Mouse (Mus musculus) left cerebral cortex, adult 2 months (tissue): ENCODE data around the gene Abca1. TPM values are rescaled to one million over a fixed set of nuclear protein-coding genes. Genes with fewer than 3 reads are reported as not detected.
A peak's percentile ranks its signal among the peaks of the same experiment; 100 is the strongest.

Experiments
- DNase-seq, 2 experiments: peaks; one replicate each; pipeline ENCODE4 v3.0.0; 2021 to 2022; ENCODE audit warnings: low spot score in 2 of 2, mixed read lengths in 1 of 2; ENCODE audit errors: extremely low spot score in 1 of 2
- H3K27ac ChIP-seq: fragments of 200-600 bp; 2 replicates; pipeline ENCODE4 v1.8.1; 2022
- H3K4me3 ChIP-seq: fragments of 200-600 bp; 2 replicates; pipeline ENCODE4 v1.8.1; 2022
- CTCF ChIP-seq: fragments of 200-600 bp; IDR thresholded peaks from 2 replicates; pipeline ENCODE4 v1.8.1; 2022; ENCODE audit warnings: antibody characterized with exemption, mild to moderate bottlenecking, moderate library complexity
- intact Hi-C: fragments of 180-260 bp; cut with DNase I; formaldehyde crosslinking; loops from one replicate; pipeline ENCODE4 v1.15.1; 2025
- total RNA-seq, 2 experiments: library from RNA; stranded (reverse); gene quantifications; 2 replicates each; pipeline ENCODE4 v1.2.3; 2021

Abca1 gene
- total RNA-seq, 2 experiments from 2014 or later, result 17.0 to 19.5 TPM

DNA sequence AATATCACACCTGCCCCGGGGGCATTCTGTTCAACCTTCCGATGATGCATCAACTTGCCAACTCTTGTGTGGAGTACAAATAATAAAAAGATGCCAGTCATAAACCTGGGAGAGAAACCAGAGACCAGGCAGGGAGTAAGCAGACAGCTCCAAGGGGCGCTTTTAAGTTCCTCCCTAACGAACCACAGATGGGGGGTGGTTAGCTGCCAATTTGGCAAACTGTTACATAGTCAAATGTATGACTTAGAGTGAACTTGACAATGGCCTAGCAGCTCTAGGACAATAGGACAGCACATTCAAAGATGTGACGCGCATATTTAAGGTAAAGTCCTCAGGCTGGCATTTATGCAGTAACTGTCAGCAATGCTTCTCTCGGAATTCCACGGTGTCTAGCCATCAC lies 18.0 kb upstream of the Abca1 start:
- DNase-seq, result no peak
- intact Hi-C loops, result no loop called here
- H3K27ac ChIP-seq, result no peak overlapping the region
- no peak for TF ChIP-seq CTCF
- no peak overlapping the region for H3K4me3 ChIP-seq

DNA sequence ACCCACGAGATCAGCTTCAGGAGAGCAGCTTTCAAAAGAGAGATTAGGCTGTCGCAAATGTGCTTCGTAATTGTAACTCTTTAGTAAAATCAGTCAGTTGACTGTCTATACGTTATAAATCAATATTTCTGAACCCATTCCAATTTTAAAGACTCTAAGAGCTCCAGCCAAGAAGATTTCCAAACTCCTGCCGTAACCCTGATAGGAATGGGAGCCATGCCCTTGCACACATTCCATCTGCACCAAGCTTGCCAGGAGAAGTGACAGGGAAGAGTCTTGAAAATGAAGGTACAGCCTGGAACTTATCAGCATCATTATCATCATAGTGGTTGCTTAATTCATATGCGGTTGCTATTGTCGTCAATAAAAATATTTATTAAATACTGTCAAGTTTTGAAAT lies 15.2 kb upstream of the Abca1 start:
- H3K4me3 ChIP-seq, result no peak overlapping the region
- TF ChIP-seq CTCF, result no peak
- intact Hi-C loops, result no loop called here
- DNase-seq, result no peak
- no peak overlapping the region for H3K27ac ChIP-seq

DNA sequence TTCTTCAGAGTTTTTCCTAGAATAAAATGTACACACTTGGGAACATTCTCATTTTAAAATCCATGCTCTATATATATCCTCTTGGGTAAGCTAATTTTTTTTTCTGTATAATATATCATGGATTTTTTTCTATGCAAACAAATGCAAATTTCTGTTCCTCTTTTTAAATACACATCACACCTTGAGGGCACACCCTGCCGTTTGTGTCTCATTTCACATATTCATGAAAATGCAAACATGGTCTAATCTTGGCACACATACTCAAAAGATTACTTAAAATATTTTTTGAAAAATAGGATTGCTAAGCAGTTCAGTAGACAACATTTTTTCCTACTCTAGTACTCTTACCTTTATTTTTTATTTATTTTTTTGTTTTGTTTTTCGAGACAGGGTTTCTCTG lies 10.7 kb upstream of the Abca1 start:
- TF ChIP-seq CTCF, result no peak
- intact Hi-C loops, result no loop called here
- DNase-seq, result no peak

DNA sequence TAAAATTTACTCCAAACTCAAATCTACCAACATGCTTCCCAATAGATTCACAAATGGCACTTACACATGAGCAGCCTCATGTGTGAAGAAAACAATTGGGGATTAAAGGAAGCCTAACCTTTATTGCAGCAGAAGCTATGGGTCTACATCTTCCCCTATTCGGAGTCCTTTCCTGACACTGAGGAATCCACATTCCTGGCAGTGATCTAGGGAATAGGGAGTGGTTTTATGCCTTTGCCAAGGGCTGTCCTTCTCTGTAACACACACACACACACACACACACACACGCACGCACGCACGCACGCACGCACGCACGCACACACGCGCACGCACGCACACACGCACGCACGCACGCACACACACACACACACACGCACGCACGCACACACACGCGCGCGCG lies 5.5 kb upstream of the Abca1 start:
- intact Hi-C loops, result no loop called here
- Histone ChIP-seq H3K27ac (no peak overlapping the region), H3K4me3 (no peak overlapping the region)
- DNase-seq, result no peak
- TF ChIP-seq CTCF, result no peak

More for the DNA sequence above, 10.7 kb upstream of the Abca1 start:
- Histone ChIP-seq H3K4me3 (no peak overlapping the region), H3K27ac (no peak overlapping the region)

DNA sequence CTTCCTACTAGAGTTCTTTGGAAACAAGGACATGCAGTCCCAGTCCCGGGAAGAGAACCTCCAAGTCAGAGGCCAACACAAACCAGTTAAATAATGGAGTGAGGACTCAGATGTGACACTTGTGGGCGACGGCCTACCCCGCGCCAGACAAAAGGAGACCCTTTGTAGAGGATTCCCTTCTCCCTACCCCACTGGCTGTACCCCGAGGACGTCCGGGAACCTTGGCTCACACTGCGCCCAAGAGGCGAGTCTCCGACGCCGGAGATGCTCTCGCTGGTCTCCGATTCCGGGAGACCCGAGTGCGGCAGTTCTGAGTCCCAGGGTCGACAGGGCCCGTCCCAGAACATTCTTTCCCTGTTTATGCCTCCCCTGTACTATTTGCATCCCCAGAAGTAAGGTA lies 519 bp downstream of the Abca1 start:
- Histone ChIP-seq H3K27ac (peak overlapping the region; percentile 86), H3K4me3 (peak overlapping the region; percentile 83)
- intact Hi-C loops, result loop anchor here (2.0 to 5.0 kb wide), 3 partner anchors 37 to 196 kb away; no protein-coding TSS in a partner anchor
- peak in 1 of 2 experiments; percentile 24 for DNase-seq
- TF ChIP-seq CTCF, result no peak

DNA sequence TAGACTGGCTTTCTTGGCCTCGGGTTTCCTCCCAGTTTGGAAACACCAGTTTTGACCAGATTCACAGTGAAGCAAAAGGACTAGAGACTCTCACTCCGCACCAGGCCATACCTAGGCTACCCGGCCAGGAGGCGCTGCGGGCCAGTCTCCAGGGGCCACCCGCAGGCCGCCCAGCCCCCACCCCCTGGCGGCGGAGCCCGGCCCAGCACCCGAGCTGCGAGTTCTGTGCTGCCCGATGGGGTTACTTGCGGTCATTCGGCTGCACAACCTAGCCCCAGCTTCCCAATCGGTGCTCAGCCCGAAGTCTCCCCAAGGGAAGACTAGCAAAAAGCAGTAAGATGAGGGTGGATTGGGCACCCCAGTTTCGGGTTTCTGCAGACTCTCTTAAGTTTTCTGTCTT lies 1.1 kb downstream of the Abca1 start:
- DNase-seq, result peak; percentile 77 to 78
- intact Hi-C loops, result loop anchor here (2.0 to 5.0 kb wide), 3 partner anchors 36 to 196 kb away; no protein-coding TSS in a partner anchor

DNA sequence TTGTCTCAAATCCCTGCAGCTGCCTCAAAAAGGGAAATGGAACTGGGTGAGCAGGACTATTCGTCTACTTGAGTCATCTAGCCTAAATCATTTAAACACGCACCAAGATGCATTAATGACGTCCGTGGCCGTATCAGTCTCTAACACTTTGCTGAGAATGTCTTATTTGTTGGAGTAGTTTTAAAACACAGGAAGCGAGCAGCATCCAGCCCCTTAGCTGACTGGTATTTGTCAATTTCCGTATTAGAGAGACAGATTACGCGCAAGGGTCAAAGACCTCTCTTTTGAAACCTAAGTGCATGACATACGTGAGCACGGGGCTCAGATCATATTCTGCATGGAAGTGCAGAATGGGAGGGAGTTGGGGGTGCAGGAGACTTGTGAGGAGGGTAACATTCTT lies 4.2 kb downstream of the Abca1 start:
- intact Hi-C loops, result loop anchor here (5.0 kb wide), 1 partner anchor 33 kb away; no protein-coding TSS in a partner anchor
- no peak for DNase-seq
- no peak overlapping the region for H3K4me3 ChIP-seq
- H3K27ac ChIP-seq, result no peak overlapping the region
- TF ChIP-seq CTCF, result no peak

More for the DNA sequence above, 1.1 kb downstream of the Abca1 start:
- peak; percentile 90 for TF ChIP-seq CTCF
- H3K4me3 ChIP-seq, result peak overlapping the region; percentile 83
- H3K27ac ChIP-seq, result peak overlapping the region; percentile 86

DNA sequence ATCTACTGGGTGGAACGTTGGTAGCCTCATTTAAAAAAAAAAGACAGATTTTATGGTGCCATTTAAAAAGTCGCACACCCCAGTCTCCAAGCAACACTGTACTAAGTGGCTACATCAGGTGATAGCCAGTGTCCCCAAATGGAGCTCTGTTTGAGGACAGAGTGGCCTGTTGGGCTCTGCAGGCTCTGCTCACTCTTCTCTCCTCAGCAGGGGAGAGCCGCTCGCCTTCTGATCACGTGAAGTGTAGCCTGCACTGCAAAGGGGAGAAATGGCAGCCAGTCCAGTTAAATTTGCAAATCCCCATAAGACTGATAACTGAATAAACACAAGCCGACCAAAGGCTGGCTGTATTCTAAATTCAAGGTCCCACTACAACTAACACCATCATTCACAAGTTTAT lies 6.0 kb downstream of the Abca1 start:
- no peak overlapping the region for H3K27ac ChIP-seq
- TF ChIP-seq CTCF, result no peak

DNA sequence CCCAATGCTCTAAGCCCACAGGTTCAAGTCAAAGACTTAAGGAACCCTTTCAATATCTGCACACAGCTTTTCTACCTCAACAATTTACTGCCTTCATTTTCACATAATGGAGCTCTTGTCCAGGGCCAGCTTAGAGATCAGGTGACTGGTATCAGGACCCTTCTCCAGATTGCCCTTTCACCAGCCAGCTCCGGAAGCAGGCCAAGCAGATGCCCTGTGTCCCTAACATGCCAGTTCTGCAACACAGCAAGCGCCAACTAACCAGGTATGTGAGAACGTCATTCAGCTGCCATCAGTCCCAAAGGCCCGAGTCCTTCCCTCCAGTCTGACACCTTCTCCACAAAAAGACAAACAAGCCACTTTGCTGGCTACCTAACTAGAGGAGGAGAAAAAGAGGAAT lies 6.6 kb downstream of the Abca1 start:
- Histone ChIP-seq H3K4me3 (no peak overlapping the region), H3K27ac (no peak overlapping the region)
- intact Hi-C loops, result no loop called here
- no peak for TF ChIP-seq CTCF
- DNase-seq, result no peak

More for the DNA sequence above, 6.0 kb downstream of the Abca1 start:
- no peak for DNase-seq
- no peak overlapping the region for H3K4me3 ChIP-seq
- intact Hi-C loops, result no loop called here

DNA sequence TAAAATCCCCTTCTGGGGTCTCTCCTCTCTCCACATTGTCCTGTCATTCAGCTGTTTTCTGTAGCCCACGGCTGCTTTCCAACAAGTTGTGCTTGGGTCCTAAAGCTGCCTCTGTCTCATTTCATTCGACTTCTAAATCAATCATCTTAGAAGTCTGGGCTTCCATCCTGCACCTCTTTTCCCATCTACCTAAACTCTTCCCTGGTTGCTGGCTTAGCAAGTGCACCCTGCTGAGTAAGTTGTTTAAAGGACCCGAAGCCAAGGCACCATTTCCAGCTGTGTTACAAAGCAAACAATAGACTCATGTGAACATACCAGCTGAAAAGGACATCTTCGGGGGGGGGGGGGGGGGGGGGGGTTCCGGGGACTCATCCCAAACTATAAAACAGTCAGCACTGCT lies 7.0 kb downstream of the Abca1 start:
- TF ChIP-seq CTCF, result no peak
- DNase-seq, result no peak
- no peak overlapping the region for H3K27ac ChIP-seq
- H3K4me3 ChIP-seq, result no peak overlapping the region
- intact Hi-C loops, result no loop called here

DNA sequence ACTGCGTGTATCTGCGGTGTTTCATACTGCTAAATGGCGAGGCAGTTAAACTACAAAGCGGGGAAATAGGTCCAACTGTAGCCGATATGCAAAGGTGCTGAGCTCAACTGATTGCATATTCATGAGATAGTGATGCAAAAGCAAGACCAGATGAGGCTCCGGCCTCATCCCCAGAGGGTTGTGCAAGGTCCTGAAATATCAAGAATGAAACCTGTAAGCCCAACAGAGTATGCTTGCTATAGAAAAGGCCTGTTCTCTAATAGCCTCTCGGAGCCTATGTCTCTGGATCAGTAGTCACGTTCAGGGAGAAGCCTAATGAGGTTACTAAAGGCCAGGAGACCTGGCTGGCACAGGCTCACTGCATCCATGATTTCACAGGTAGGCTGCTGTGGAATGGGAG lies 9.2 kb downstream of the Abca1 start:
- TF ChIP-seq CTCF, result no peak

DNA sequence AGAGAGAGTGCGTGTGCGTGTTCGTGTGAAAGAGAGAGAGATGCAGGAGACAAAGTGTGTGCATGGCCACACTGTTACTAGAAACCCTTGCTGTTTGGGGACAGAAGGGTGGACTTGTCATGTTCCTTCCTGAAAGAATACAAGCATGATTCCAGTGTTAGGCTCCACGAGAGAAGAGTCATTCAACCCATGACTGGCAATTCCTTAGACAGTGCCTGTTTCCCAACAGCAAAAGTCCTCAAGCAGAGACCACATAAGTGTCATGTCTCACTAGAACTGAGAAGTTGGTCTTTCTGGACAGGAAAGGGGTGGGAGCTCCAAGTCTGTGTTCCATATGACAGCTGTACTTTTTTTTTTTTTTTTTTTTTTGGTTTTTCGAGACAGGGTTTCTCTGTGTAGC lies 10.1 kb downstream of the Abca1 start:
- no peak for DNase-seq
- TF ChIP-seq CTCF, result no peak
- H3K27ac ChIP-seq, result no peak overlapping the region
- no peak overlapping the region for H3K4me3 ChIP-seq
- intact Hi-C loops, result loop anchor here (2.0 kb wide), 1 partner anchor 79 kb away; no protein-coding TSS in a partner anchor

More for the DNA sequence above, 9.2 kb downstream of the Abca1 start:
- intact Hi-C loops, result no loop called here
- H3K27ac ChIP-seq, result no peak overlapping the region
- no peak overlapping the region for H3K4me3 ChIP-seq
- DNase-seq, result no peak

DNA sequence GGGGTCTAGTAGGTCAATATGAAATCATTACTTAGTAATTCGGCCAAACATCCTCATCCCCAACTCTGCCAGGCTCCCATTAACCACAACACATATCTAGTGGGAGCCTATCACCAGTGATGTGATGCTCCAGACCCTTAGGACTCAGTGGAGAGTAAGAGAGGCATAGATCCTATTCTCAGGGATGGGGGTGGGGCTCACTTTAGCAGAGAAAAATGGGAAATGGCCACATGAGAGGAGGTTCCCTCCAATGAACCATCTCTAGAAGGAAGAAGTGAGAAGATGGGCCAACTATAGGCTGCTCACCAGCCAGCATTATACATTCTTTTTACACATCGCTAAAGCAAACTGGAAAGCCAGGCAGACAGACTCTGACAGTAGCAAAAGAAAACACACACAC lies 10.9 kb downstream of the Abca1 start:
- DNase-seq, result no peak
- intact Hi-C loops, result loop anchor here (2.0 kb wide), 1 partner anchor 78 kb away; no protein-coding TSS in a partner anchor
- no peak for TF ChIP-seq CTCF
- Histone ChIP-seq H3K27ac (no peak overlapping the region), H3K4me3 (no peak overlapping the region)
